Mouse (Mus musculus) stomach, postnatal 0 days (tissue): ENCODE measurements at regions not wholly inside any gene's neighbourhood (a gene's known extent, or its start where the extent isn't known, plus 50 kb on each side); places are given as distances from the start of the nearest gene placed in this dataset.

ENCODE experiments used
- CTCF ChIP-seq: IDR thresholded peaks from 2 replicates; pipeline ENCODE4 v1.5.1; 2016; ENCODE audit warnings: antibody characterized with exemption, low read depth, mild to moderate bottlenecking, moderate library complexity
- EP300 ChIP-seq: optimal IDR thresholded peaks from 2 replicates; pipeline ENCODE3; 2016; ENCODE audit warnings: antibody characterized with exemption

GRCm38 (mm10) chr8:90597376-90597775, 219.8 kb downstream of the Gm19935 start:
- no peak for TF ChIP-seq CTCF
- TF ChIP-seq EP300 = no peak
